Comparison of ENCODE assay signal across 8 mouse cellular contexts in genomic region chr1:38836477-38836872, GRCm38 (mm10). TPM values are rescaled to one million over a fixed set of nuclear protein-coding genes. Genes with fewer than 3 reads are reported as not detected.
DNase-seq lines count a peak whose midpoint lies in the region; ATAC-seq and TF ChIP-seq lines count a peak whose summit lies in the region.

TSS of gene Lonrf2 (minus strand) at chr1:38836711.

- peak within 1 kb of the TSS; percentile 68 for H3K4me3 ChIP-seq in embryonic facial prominence, embryonic 15.5 days (replicated peaks)
- H3K4me3 ChIP-seq in hindbrain, embryonic 16.5 days (ENCODE audit: low read length), result peak within 1 kb of the TSS; percentile 74
- peak within 1 kb of the TSS; percentile 68 for H3K4me3 ChIP-seq in limb, embryonic 14.5 days (replicated peaks; ENCODE audit: low read length)

- peak; percentile 22 for DNase-seq in adrenal gland, postnatal 10 days
- DNase-seq in adrenal gland, adult 18-20 months (ENCODE audit: low spot score in 2 of 2), result no peak
- peak; percentile 10 to 28 for DNase-seq in adrenal gland, postnatal 36 days
- DNase-seq in limb, embryonic 14.5 days (ENCODE audit: low spot score), result peak; percentile 50
- DNase-seq in right cerebral cortex, postnatal 10 days (ENCODE audit: low spot score in 2 of 2), result peak; percentile 91 to 94

- H3K4me1 ChIP-seq in embryonic facial prominence, embryonic 15.5 days, result peaks cover 5% of the 10 kb centered on the region
- H3K4me1 ChIP-seq in hindbrain, embryonic 16.5 days (ENCODE audit: control insufficient read depth, insufficient read depth, low read depth, low read length), result peaks cover 3% of the 10 kb centered on the region; the same call in 1 of the 2 replicates
- peaks cover 3% of the 10 kb centered on the region; the same call in 1 of the 2 replicates for H3K4me1 ChIP-seq in limb, embryonic 14.5 days (ENCODE audit: control insufficient read depth, insufficient read depth, low read length)

- H3K4me2 ChIP-seq in embryonic facial prominence, embryonic 15.5 days (replicated peaks), result peak within 1 kb of the TSS; percentile 98
- peak within 1 kb of the TSS; percentile 95 for H3K4me2 ChIP-seq in hindbrain, embryonic 16.5 days (ENCODE audit: low read length)
- peak within 1 kb of the TSS; percentile 99 for H3K4me2 ChIP-seq in limb, embryonic 14.5 days (replicated peaks; ENCODE audit: low read depth, low read length, severe bottlenecking)

- 2% methylated on average over 47 of the region's 47 CpGs for WGBS in embryonic facial prominence, embryonic 15.5 days
- WGBS in hindbrain, embryonic 16.5 days, result under 1% methylated on average over 22 of the region's 47 CpGs
- WGBS in limb, embryonic 14.5 days, result 1% methylated on average over 45 of the region's 47 CpGs

- H3K27me3 ChIP-seq in embryonic facial prominence, embryonic 15.5 days, result peaks cover 27% of the 10 kb centered on the region
- 0 out of 2 replicates have a peak, but pooled peaks cover 2% of the 10 kb centered on the region for H3K27me3 ChIP-seq in hindbrain, embryonic 16.5 days (replicated peaks; ENCODE audit: control insufficient read depth, insufficient read depth, low read length)
- H3K27me3 ChIP-seq in limb, embryonic 14.5 days (ENCODE audit: control insufficient read depth, insufficient read depth, low read length), result peaks cover 18% of the 10 kb centered on the region

- peak; percentile 77 for ATAC-seq in embryonic facial prominence, embryonic 15.5 days (ENCODE audit: insufficient number of reproducible peaks, low FRiP score, low TSS enrichment, low read depth)
- ATAC-seq in hindbrain, embryonic 16.5 days, result peak; percentile 95
- peak; percentile 78 for ATAC-seq in limb, embryonic 14.5 days (ENCODE audit: low FRiP score, low read depth)
- ATAC-seq in CD4-positive, CD25-positive, alpha-beta regulatory T cell, adult 4 months, result no peak

- no peaks in the 10 kb centered on the region for H3K9me3 ChIP-seq in embryonic facial prominence, embryonic 15.5 days (replicated peaks)
- no peaks in the 10 kb centered on the region for H3K9me3 ChIP-seq in hindbrain, embryonic 16.5 days (ENCODE audit: control insufficient read depth, low read length)
- H3K9me3 ChIP-seq in limb, embryonic 14.5 days (ENCODE audit: control insufficient read depth, low read length), result no peaks in the 10 kb centered on the region

- no peaks in the 10 kb centered on the region for H3K36me3 ChIP-seq in embryonic facial prominence, embryonic 15.5 days
- no peaks in the 10 kb centered on the region; the same call in 1 of the 2 replicates for H3K36me3 ChIP-seq in hindbrain, embryonic 16.5 days (ENCODE audit: control insufficient read depth, insufficient read depth, low read length)
- no peaks in the 10 kb centered on the region for H3K36me3 ChIP-seq in limb, embryonic 14.5 days (ENCODE audit: control insufficient read depth, insufficient read depth, low read length)

- H3K27ac ChIP-seq in embryonic facial prominence, embryonic 15.5 days (replicated peaks), result peak within 1 kb of the TSS; percentile 31
- H3K27ac ChIP-seq in hindbrain, embryonic 16.5 days (ENCODE audit: low read depth, low read length), result peak within 1 kb of the TSS; percentile 97
- H3K27ac ChIP-seq in limb, embryonic 14.5 days (replicated peaks; ENCODE audit: low read depth, low read length), result no peak within 1 kb of the TSS

- no peak for TF ChIP-seq POLR2A in limb, embryonic 14.5 days (IDR thresholded peaks at IDR 0.05; ENCODE audit: borderline replicate concordance, extremely low read depth, insufficient read depth, insufficient read length)

- H3K9ac ChIP-seq in embryonic facial prominence, embryonic 15.5 days, result peak within 1 kb of the TSS; percentile 57
- peak within 1 kb of the TSS; percentile 96 for H3K9ac ChIP-seq in hindbrain, embryonic 16.5 days (ENCODE audit: low read depth, low read length)
- peak within 1 kb of the TSS; percentile 78 for H3K9ac ChIP-seq in limb, embryonic 14.5 days (ENCODE audit: low read depth, low read length, severe bottlenecking)

RNA-seq across cellular contexts. Expression of gene Lonrf2, which starts in this region (rescaled TPM):
- total RNA-seq in adrenal gland, postnatal 10 days (2021), result 1 to 10 TPM; 4.3 to 6.7 TPM
- total RNA-seq in adrenal gland, adult 18-20 months (2021), result 1 to 10 TPM; 6.0 to 6.8 TPM
- 1 to 10 TPM; 4.7 to 5.1 TPM for total RNA-seq in adrenal gland, postnatal 36 days (2021)
- polyA plus RNA-seq in embryonic facial prominence, embryonic 15.5 days (2015; fragmentation: Nextera tagmentation; extraction: Ambion mirVana), result 2.0 and 2.2 TPM in 2 replicates
- 18.4 and 23.0 TPM in 2 replicates for polyA plus RNA-seq in hindbrain, embryonic 16.5 days (2015; fragmentation: Nextera tagmentation; extraction: Ambion mirVana)
- 6.7 and 7.3 TPM in 2 replicates for polyA plus RNA-seq in limb, embryonic 14.5 days (2012; rRNA removed)
- polyA plus RNA-seq in limb, embryonic 14.5 days (2014; fragmentation: Nextera tagmentation; extraction: Ambion mirVana), result 2.7 and 2.9 TPM in 2 replicates
- not detected for polyA plus RNA-seq in CD4-positive, CD25-positive, alpha-beta regulatory T cell, adult 4 months (2017; shearing (Covaris generic))

Comparison
In these comparisons a context has a peak if more than half of its experiments do, and no peak if none do; other contexts are left out.
1. DNase-seq: peak in adrenal gland, postnatal 10 days (single experiment), adrenal gland, postnatal 36 days (2 of 2), limb, embryonic 14.5 days (single experiment) and right cerebral cortex, postnatal 10 days (2 of 2); none in adrenal gland, adult 18-20 months (0 of 2).
2. Peak in every context shown above with its lines, with median percentiles within 50 percentile points of each other: H3K4me2 ChIP-seq, H3K4me3 ChIP-seq and H3K9ac ChIP-seq.